Mouse (Mus musculus) cortical plate, adult 2 months (tissue): ENCODE measurements around the gene Mapk14. TPM values are rescaled to one million over a fixed set of nuclear protein-coding genes. Genes with fewer than 3 reads are reported as not detected.
"Not testable (repeated sequence)": the region's sequence is repeated elsewhere in the genome, so short reads cannot be mapped to it uniquely, and the experiment has no call there.

Experiments used
- H3K27ac ChIP-seq: fragments of 200-500 bp; 2 replicates; pipeline ENCODE4 v1.5.1; 2012; ENCODE audit warnings: low read length, control low read depth, inconsistent platforms; ENCODE audit not compliant: insufficient read depth
- H3K4me1 ChIP-seq: fragments of 200-500 bp; 2 replicates; pipeline ENCODE4 v1.6.1; 2011; ENCODE audit warnings: low read length; ENCODE audit not compliant: control insufficient read depth, insufficient read depth
- H3K4me3 ChIP-seq: fragments of 200-500 bp; 2 replicates; pipeline ENCODE4 v1.5.1; 2011; ENCODE audit warnings: mild to moderate bottlenecking, low read length, control low read depth; ENCODE audit not compliant: insufficient read depth
- CTCF ChIP-seq: fragments of 200-500 bp; IDR thresholded peaks from 2 replicates; pipeline ENCODE4 v1.5.1; 2011; ENCODE audit warnings: mild to moderate bottlenecking, control low read depth, low read length; ENCODE audit not compliant: insufficient read depth; ENCODE audit errors: extremely low read depth
- POLR2A ChIP-seq: fragments of 200-500 bp; IDR thresholded peaks from 2 replicates; pipeline ENCODE4 v1.6.1; 2011; ENCODE audit warnings: mild to moderate bottlenecking, low read length, control low read depth; ENCODE audit not compliant: insufficient read depth; ENCODE audit errors: extremely low read depth
- polyA plus RNA-seq: library from polyadenylated mRNA; depleted of rRNA; stranded (reverse); fragments of >200 nt; gene quantifications from 2 replicates; pipeline ENCODE4 v1.2.3, GENCODE M21; 2012

Gene Mapk14
- polyA plus RNA-seq, 1 experiment, result 125 TPM

GRCm38 (mm10) chr17:28757470-28757869, 66.3 kb downstream of the Mapk14 start:
- Histone ChIP-seq H3K4me3 (no peak overlapping the region), H3K4me1 (no peaks in the 10 kb centered on the region), H3K27ac (no peak overlapping the region)
- TF ChIP-seq POLR2A, result no peak
- TF ChIP-seq CTCF, result no peak

DNA sequence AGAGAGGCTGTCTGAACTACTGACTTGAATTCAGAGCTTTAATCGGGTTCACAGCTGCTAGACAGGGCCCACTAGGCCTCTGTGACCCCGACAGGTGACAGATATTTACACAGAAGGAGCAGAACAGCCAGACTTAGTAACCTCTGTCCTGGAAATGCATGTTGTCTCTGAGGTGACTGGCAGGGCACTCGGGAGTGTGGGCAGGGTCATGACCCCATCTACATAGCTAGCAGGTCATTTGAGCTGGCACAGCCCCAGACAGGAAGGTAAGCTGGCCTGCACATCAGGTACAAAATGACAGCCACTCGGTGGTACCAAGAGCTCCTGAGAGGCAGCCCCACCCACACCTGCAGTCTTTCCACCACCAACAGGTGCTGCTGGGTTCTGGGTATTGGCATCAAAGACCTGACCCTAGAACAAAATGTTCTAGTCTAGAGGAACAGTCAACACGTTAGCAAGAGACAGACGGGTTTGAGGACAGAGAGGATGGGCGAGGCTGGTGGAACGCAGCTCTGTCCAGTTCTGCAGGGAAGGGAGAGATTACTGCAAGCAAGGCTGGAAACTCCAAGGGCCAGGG, 69.7 kb downstream of the Mapk14 start:
- Histone ChIP-seq H3K4me1 (no peaks in the 10 kb centered on the region), H3K4me3 (no peak overlapping the region), H3K27ac (no peak overlapping the region)
- TF ChIP-seq POLR2A (no peak), CTCF (no peak)

DNA sequence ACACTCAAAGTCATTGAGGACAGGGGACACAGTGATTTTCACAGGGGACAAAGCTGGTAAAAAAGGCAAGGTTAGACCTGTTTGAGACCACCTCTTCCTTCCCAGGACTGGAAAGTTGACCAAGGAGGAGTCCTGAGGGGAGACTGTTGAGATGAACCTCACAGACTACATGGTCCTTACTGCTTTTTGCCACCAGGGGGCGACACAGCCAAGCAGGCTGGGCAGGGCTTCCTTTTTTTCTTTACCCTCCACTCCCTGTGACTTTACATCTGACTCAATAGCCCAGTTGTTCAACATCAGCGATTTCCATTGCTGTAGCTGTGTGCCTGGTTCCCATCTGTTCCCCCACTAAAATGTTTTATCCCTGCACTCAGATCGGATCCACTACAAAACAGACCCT, 70.7 kb downstream of the Mapk14 start:
- no peak overlapping the region for H3K4me3 ChIP-seq

DNA sequence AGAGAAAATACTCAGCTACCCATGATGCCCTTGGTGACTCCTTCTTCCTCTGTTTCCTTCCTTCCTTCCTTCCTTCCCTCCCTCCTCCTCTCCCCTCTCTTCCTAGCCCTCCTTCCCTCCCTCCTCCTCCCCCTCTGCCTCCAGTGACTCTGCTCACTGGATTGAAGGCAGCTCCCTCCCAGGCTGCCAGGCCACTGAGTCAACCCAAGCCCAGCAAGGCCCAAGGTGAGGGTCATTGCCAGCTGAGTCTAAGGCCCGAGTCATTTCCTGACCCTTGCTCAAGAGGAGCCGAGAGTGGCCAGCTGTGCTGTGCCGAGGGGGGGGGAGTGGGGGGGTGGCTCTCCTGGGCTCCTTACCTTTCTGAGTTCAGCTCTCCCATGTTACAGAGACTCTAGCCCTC, 75.1 kb downstream of the Mapk14 start:
- TF ChIP-seq POLR2A (no peak), CTCF (no peak)

More for the DNA sequence above, 70.7 kb downstream of the Mapk14 start:
- H3K27ac ChIP-seq, result no peak overlapping the region
- TF ChIP-seq POLR2A, result no peak
- TF ChIP-seq CTCF, result peak; percentile 94
- no peaks in the 10 kb centered on the region for H3K4me1 ChIP-seq

DNA sequence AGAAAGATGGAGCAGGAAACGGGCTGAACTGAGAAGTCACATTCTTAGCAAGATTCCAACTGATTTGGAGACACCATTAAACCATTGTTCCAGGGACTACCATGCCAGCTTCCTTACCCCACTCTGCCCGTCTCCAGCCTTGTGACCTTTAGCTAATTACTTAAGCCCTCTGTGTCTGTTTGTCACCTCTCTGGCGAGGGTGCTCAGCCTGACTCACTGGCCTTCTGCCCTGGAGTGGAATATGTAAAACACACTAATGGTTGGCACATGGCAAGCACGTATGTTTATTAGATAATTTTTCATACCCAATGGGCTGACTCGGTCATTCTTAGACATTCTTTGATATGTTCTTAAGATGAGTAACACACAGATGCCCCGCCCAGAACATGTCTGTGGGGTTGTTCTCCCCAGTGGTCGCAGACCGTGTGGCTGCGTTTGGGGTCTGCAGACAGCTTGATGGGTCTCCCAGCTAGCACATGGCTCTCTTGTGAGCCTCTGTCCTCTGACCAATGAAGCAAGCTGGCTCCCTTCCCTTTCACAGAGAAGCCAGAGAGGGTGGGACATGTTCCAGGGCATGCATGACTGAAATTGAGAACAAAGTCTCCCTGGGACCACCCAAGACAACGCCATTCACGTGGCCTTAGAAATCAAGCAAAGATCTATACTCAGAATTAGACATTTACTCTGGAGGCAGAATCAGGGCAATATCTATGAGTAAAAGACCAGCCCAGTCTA, 75.8 kb downstream of the Mapk14 start:
- no peak overlapping the region for H3K4me3 ChIP-seq
- no peaks in the 10 kb centered on the region for H3K4me1 ChIP-seq
- TF ChIP-seq CTCF (no peak), POLR2A (no peak)
- no peak overlapping the region for H3K27ac ChIP-seq

More for the DNA sequence above, 75.1 kb downstream of the Mapk14 start:
- H3K27ac ChIP-seq, result no peak overlapping the region
- no peaks in the 10 kb centered on the region for H3K4me1 ChIP-seq
- no peak overlapping the region for H3K4me3 ChIP-seq

GRCm38 (mm10) chr17:28769121-28769874, 78.2 kb downstream of the Mapk14 start, which contains the start of gene Mapk13:
Gene Mapk13 (plus strand): TSS chr17:28769297.
- H3K4me1 ChIP-seq, result no peaks in the 10 kb centered on the region
- TF ChIP-seq CTCF (no peak), POLR2A (no peak)
- no peak within 1 kb of the TSS for H3K27ac ChIP-seq
- peak within 1 kb of the TSS; percentile 10; the same call in 1 of the 2 replicates for H3K4me3 ChIP-seq

DNA sequence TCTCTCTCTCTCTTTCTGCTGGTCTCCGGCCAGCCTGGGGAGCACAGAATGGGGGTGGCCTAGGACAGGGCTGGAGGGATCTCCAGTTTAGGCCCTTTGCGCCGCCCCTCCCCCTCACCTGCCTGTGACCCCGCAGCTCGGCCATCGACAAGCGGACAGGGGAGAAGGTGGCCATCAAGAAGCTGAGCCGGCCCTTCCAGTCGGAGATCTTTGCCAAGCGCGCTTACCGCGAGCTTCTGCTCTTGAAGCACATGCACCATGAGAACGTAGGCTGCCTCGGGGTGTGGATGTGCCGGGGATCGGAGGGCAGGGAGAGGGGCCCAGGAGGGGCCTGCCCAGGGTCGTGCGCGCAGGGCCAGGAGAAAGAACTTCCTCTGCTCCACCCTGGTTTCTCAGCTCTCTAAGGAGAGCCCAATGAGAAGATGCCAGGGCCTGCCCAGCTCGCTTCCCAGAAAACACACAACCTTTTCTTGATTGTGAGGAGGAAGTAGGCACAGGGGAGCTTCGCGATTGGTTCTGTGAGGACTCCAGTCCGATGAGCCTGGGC, 78.8 kb downstream of the Mapk14 start:
- TF ChIP-seq POLR2A, result no peak
- no peak for TF ChIP-seq CTCF
- Histone ChIP-seq H3K4me3 (peak overlapping the region; percentile 10; the same call in 1 of the 2 replicates), H3K27ac (no peak overlapping the region), H3K4me1 (no peaks in the 10 kb centered on the region)

- TF ChIP-seq CTCF (no peak), POLR2A (no peak)
- Histone ChIP-seq H3K27ac (no peak overlapping the region), H3K4me3 (no peak overlapping the region), H3K4me1 (no peaks in the 10 kb centered on the region)
Observed at GRCm38 (mm10) chr17:28771289-28771688, 80.2 kb downstream of the Mapk14 start.

DNA sequence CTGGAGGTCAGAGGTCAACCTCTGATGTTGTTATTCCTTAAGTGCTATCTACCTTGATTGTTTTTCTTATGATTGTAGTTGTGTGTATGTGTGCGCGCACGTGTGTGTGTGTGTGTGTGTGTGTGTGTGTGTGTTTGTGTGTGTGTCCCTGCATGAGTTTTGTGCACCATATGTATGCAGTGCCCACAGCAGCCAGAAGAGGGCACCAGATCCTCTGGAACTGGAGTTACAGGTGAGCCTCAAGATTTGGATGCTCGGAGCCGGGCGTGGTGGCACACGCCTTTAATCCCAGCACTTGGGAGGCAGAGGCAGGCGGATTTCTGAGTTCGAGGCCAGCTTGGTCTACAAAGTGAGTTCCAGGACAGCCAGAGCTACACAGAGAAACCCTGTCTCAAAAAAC, 83.2 kb downstream of the Mapk14 start:
- H3K4me3 ChIP-seq, H3K27ac ChIP-seq, H3K4me1 ChIP-seq: not testable (repeated sequence)

DNA sequence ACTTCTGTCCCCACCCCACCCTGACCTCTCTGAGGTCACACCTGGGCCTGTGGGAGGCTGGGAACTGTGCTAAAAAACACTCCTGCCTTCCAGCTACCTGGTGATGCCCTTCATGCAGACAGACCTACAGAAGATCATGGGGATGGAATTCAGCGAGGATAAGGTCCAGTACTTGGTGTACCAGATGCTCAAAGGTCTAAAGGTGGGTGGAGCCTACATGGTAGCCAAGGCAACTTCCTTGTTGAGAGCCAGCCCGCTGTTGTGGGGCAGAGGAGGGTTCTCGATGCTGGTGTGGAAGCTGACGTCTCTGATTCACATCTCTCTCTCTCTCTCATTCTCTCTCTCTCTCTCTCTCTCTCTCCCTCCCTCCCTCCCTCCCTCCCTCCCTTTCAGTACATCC, 84.0 kb downstream of the Mapk14 start:
- no peaks in the 10 kb centered on the region for H3K4me1 ChIP-seq
- no peak overlapping the region for H3K27ac ChIP-seq
- no peak for TF ChIP-seq POLR2A
- TF ChIP-seq CTCF, result no peak
- H3K4me3 ChIP-seq, result no peak overlapping the region

DNA sequence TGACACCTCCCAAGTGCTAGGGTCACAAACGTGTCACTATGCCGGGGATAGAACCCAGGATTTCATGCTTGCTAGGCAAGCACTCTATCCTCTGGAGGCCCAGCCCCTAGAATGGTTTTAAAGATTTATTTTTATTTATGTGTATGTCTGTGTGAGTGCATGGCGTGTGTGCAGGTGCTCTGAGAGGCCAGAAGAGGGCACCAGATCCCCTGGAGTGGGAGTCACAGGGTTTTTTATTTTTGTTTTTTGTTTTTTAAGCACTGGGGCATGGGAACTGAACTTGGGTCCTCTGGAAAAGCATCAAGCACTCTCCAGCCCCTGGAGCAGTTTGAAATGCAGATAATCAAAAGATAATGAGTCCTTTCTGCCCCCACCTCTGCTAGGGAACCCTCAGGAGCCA, 85.7 kb downstream of the Mapk14 start:
- Histone ChIP-seq H3K4me3 (no peak overlapping the region), H3K4me1 (no peaks in the 10 kb centered on the region), H3K27ac (no peak overlapping the region)
- TF ChIP-seq POLR2A (no peak), CTCF (no peak)
